Mouse (Mus musculus) CH12.LX (cell line): ENCODE measurements at regions not wholly inside any gene's neighbourhood (a gene's known extent, or its start where the extent isn't known, plus 50 kb on each side); places are given as distances from the start of the nearest gene placed in this dataset.

Experiments
- DNase-seq: peaks from one replicate; pipeline ENCODE4 v3.0.0-alpha.2; 2013; ENCODE audit errors: extremely low read depth
- H3K27ac ChIP-seq: 2 replicates; pipeline ENCODE4 v1.5.1; 2012; ENCODE audit warnings: low read depth, mild to moderate bottlenecking, control low read depth, moderate library complexity; ENCODE audit not compliant: insufficient read depth
- H3K27me3 ChIP-seq: replicated peaks from 2 replicates; pipeline ENCODE3; 2012; ENCODE audit warnings: inconsistent platforms
- H3K36me3 ChIP-seq, 2 experiments: replicated peaks in 1 of 2; 2 replicates each; pipeline versions ENCODE3 to v1.6.1; 2012; ENCODE audit warnings: inconsistent platforms in 1 of 2, low read length in 1 of 2, mild to moderate bottlenecking in 1 of 2, mixed read lengths in 1 of 2, moderate library complexity in 1 of 2; ENCODE audit not compliant: control insufficient read depth in 1 of 2, insufficient read depth in 1 of 2
- H3K4me1 ChIP-seq, 2 experiments: 2 replicates each; pipeline ENCODE4 v1.6.1; 2012; ENCODE audit warnings: inconsistent platforms in 1 of 2, moderate library complexity in 1 of 2; ENCODE audit not compliant: insufficient read depth in 2 of 2, control insufficient read depth in 1 of 2
- H3K4me2 ChIP-seq: 2 replicates; pipeline ENCODE4 v1.6.1; 2012; ENCODE audit warnings: low read depth, mild to moderate bottlenecking, control low read depth; ENCODE audit not compliant: poor library complexity, insufficient read depth, severe bottlenecking
- H3K4me3 ChIP-seq, 3 experiments: fragments of 150-350 bp in 1 of 3; sonication (generic) in 1 of 3; replicated peaks in 1 of 3; 2 replicates each; pipeline versions ENCODE3 to v1.5.1; 2011 to 2012; ENCODE audit warnings: low read depth in 2 of 3, low read length in 2 of 3, mild to moderate bottlenecking in 2 of 3, moderate library complexity in 2 of 3, control low read depth in 1 of 3, improper control_type of control experiment in 1 of 3, inconsistent platforms in 1 of 3, mixed read lengths in 1 of 3; ENCODE audit not compliant: poor library complexity in 1 of 3
- H3K79me2 ChIP-seq: replicated peaks from 2 replicates; pipeline ENCODE4 v1.6.1; 2012; ENCODE audit warnings: mild to moderate bottlenecking, moderate library complexity; ENCODE audit not compliant: control insufficient read depth, poor library complexity, insufficient read depth, severe bottlenecking; ENCODE audit errors: extremely low read depth
- H3K9ac ChIP-seq: 2 replicates; pipeline ENCODE4 v1.6.1; 2012; ENCODE audit warnings: low read depth, mild to moderate bottlenecking, control low read depth, moderate library complexity; ENCODE audit not compliant: insufficient read depth
- H3K9me3 ChIP-seq: replicated peaks from 2 replicates; pipeline ENCODE3; 2012; ENCODE audit warnings: low read length, inconsistent platforms, mixed read lengths
- CHD2 ChIP-seq: IDR thresholded peaks from 2 replicates; pipeline ENCODE4 v1.6.1; 2011; ENCODE audit warnings: low read length, improper control_type of control experiment
- CTCF ChIP-seq, 2 experiments: IDR thresholded peaks in 1 of 2; conservative IDR thresholded peaks in 1 of 2; 2 replicates each; pipeline ENCODE4 v1.5.1; 2011 to 2012; ENCODE audit warnings: low read depth in 2 of 2, low read length in 2 of 2, improper control_type of control experiment in 1 of 2, inconsistent platforms in 1 of 2, mild to moderate bottlenecking in 1 of 2, moderate library complexity in 1 of 2
- EP300 ChIP-seq: IDR thresholded peaks from 2 replicates; pipeline ENCODE4 v1.6.1; 2011; ENCODE audit warnings: low read length, improper control_type of control experiment
- HCFC1 ChIP-seq: IDR thresholded peaks from 2 replicates; pipeline ENCODE4 v1.6.1; 2012; ENCODE audit warnings: low read depth, mild to moderate bottlenecking, inconsistent platforms, low read length, improper control_type of control experiment
- MAX ChIP-seq: IDR thresholded peaks from 2 replicates; pipeline ENCODE4 v1.6.1; 2011; ENCODE audit warnings: low read length, improper control_type of control experiment
- MAZ ChIP-seq: IDR thresholded peaks from 2 replicates; pipeline ENCODE4 v1.6.1; 2012; ENCODE audit warnings: low read depth, mild to moderate bottlenecking, inconsistent platforms, low read length, improper control_type of control experiment, moderate library complexity
- MXI1 ChIP-seq: IDR thresholded peaks from 2 replicates; pipeline ENCODE4 v1.6.1; 2011; ENCODE audit warnings: mild to moderate bottlenecking, low read depth, low read length, improper control_type of control experiment
- MYC ChIP-seq: IDR thresholded peaks from 2 replicates; pipeline ENCODE4 v1.6.1; 2011; ENCODE audit warnings: low read depth, mild to moderate bottlenecking, improper control_type of control experiment, low read length
- NELFE ChIP-seq: IDR thresholded peaks from 2 replicates; pipeline ENCODE4 v1.6.1; 2011; ENCODE audit warnings: low read depth, low read length, improper control_type of control experiment
- NRF1 ChIP-seq: IDR thresholded peaks from 2 replicates; pipeline ENCODE4 v1.6.1; 2014; ENCODE audit warnings: low read depth, mild to moderate bottlenecking, inconsistent platforms, low read length, improper control_type of control experiment, moderate library complexity
- RAD21 ChIP-seq: IDR thresholded peaks from 2 replicates; pipeline ENCODE4 v1.6.1; 2011; ENCODE audit warnings: low read depth, mild to moderate bottlenecking, low read length, improper control_type of control experiment, moderate library complexity
- TBP ChIP-seq: conservative IDR thresholded peaks from 2 replicates; pipeline ENCODE4 v1.6.1; 2011; ENCODE audit warnings: low read depth, low read length, improper control_type of control experiment
- UBTF ChIP-seq: IDR thresholded peaks from 2 replicates; pipeline ENCODE4 v1.6.1; 2012; ENCODE audit warnings: low read depth, mild to moderate bottlenecking, inconsistent platforms, low read length, improper control_type of control experiment, moderate library complexity
- USF1 ChIP-seq: IDR thresholded peaks from 2 replicates; pipeline ENCODE4 v1.6.1; 2014; ENCODE audit warnings: low read depth, mild to moderate bottlenecking, inconsistent platforms, low read length, improper control_type of control experiment
- dilution Hi-C: fragments of 300-500 bp; cut with MboI; formaldehyde crosslinking; loops from 2 replicates; pipeline ENCODE4 v1.14.3; 2020; ENCODE audit warnings: low sequenced_read_pairs; ENCODE audit not compliant: extremely low pct_unique_long_range_greater_than_20kb, extremely low pct_ligation_motif_present
- in situ Hi-C: fragments of 300-500 bp; cut with MboI; formaldehyde crosslinking; loops from 3 replicates; pipeline ENCODE4 v1.14.3; 2019; ENCODE audit warnings: low sequenced_read_pairs, low pct_ligation_motif_present, low pct_unique_long_range_greater_than_20kb, mixed read lengths

- dilution Hi-C loops: no loop called here
- in situ Hi-C loops: no loop called here
- Histone ChIP-seq H3K4me2 (no peak overlapping the region), H3K9ac (no peak overlapping the region), H3K79me2 (no peaks in the 10 kb centered on the region), H3K27ac (no peak overlapping the region), H3K4me3 (no peak overlapping the region), H3K27me3 (peaks cover 21% of the 10 kb centered on the region), H3K4me1 (no peaks in the 10 kb centered on the region), H3K36me3 (no peaks in the 10 kb centered on the region), H3K9me3 (no peaks in the 10 kb centered on the region)
- no peak for DNase-seq
- no peak for TF ChIP-seq MAZ
- no peak for TF ChIP-seq TBP
- TF ChIP-seq HCFC1: no peak
- no peak for TF ChIP-seq MXI1
- TF ChIP-seq USF1: no peak
These were observed 269.0 kb upstream of the Onecut1 start for GRCm38 (mm10) chr9:74592757-74593156.

GRCm38 (mm10) chr9:74593970-74594369 lies 267.8 kb upstream of the Onecut1 start:
- no peak for DNase-seq
- peaks cover 21% of the 10 kb centered on the region for H3K27me3 ChIP-seq
- H3K79me2 ChIP-seq: no peaks in the 10 kb centered on the region
- TF ChIP-seq CTCF (conservative IDR thresholded peaks at IDR 0.05 in 1 of 2, IDR thresholded peaks at IDR 0.05 in 1 of 2; ENCODE audit: low read depth in 2 of 2, low read length in 2 of 2) (peak in 1 of 2 experiments; percentile 16; a peak in 1 of 4 replicates), MAX (no peak)
- H3K9me3 ChIP-seq: no peaks in the 10 kb centered on the region
- H3K27ac ChIP-seq: no peak overlapping the region
- dilution Hi-C loops (no loop called here), in situ Hi-C loops (no loop called here)
- H3K9ac ChIP-seq: no peak overlapping the region
- H3K4me3 ChIP-seq: no peak overlapping the region
- H3K4me1 ChIP-seq: no peaks in the 10 kb centered on the region
- H3K4me2 ChIP-seq: no peak overlapping the region
- H3K36me3 ChIP-seq: no peaks in the 10 kb centered on the region

GRCm38 (mm10) chr9:74604415-74604814 lies 257.3 kb upstream of the Onecut1 start:
- TF ChIP-seq MYC: no peak
- TF ChIP-seq RAD21: no peak
- TF ChIP-seq NELFE: no peak
- no peak for TF ChIP-seq MXI1
- TF ChIP-seq UBTF: no peak
- no peak for TF ChIP-seq EP300
- no peak for TF ChIP-seq CHD2
- TF ChIP-seq NRF1: no peak
- no peak for TF ChIP-seq TBP
- no peak for TF ChIP-seq USF1
- no peak for TF ChIP-seq MAZ
- Histone ChIP-seq H3K27me3 (peaks cover 11% of the 10 kb centered on the region), H3K4me1 (no peaks in the 10 kb centered on the region), H3K27ac (no peak overlapping the region), H3K9me3 (peaks cover 4% of the 10 kb centered on the region), H3K4me2 (no peak overlapping the region), H3K9ac (no peak overlapping the region), H3K4me3 (no peak overlapping the region), H3K36me3 (no peaks in the 10 kb centered on the region), H3K79me2 (no peaks in the 10 kb centered on the region)
- no peak for DNase-seq
- in situ Hi-C loops (no loop called here), dilution Hi-C loops (no loop called here)
